Mouse (Mus musculus): ENCODE measurements at regions not wholly inside any gene's neighbourhood (a gene's known extent, or its start where the extent isn't known, plus 50 kb on each side); places are given as distances from the start of the nearest gene placed in this dataset.

DNA sequence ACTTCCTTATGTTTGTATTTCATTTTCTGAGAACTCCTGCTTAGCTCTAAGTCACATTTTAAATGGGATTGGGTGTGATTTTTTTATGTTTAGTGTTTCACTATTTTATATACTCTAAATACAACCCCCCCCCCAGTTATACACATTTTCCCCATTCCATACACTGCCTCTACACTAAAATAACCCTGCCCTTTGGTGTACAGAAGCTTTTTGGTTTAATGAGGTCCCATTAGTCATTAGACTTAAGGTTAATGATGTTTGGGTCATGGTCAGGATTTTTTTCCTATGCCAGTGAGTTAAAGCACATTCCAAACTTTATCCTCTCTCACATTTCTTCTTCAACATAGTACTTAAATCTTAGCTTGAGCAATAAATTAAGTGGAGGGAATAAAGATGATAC lies 149.2 kb downstream of the Tinag start:
- no peaks in the 10 kb centered on the region for H3K4me1 ChIP-seq (ENCODE audit: control insufficient read depth in 2 of 2, insufficient read depth in 2 of 2, low read length in 2 of 2)
- ATAC-seq (ENCODE audit: insufficient number of reproducible peaks, insufficient read depth, low FRiP score, low read depth): no peak
- H3K36me3 ChIP-seq (ENCODE audit: control insufficient read depth, insufficient read depth, low read length): no peaks in the 10 kb centered on the region
- no peak overlapping the region for H3K4me2 ChIP-seq (ENCODE audit: low read length)
- H3K9me3 ChIP-seq (ENCODE audit: control insufficient read depth, low read length): 0 out of 2 replicates have a peak, but pooled peaks cover 2% of the 10 kb centered on the region
- no peak overlapping the region for H3K9ac ChIP-seq (ENCODE audit: low read length)
- H3K27ac ChIP-seq (replicated peaks in 1 of 2; ENCODE audit: control insufficient read depth in 1 of 2, insufficient read depth in 1 of 2, low read depth in 2 of 2, low read length in 2 of 2): no peak overlapping the region
- no peak overlapping the region for H3K4me3 ChIP-seq (ENCODE audit: control insufficient read depth in 1 of 2, insufficient read depth in 1 of 2, low read depth in 1 of 2, low read length in 2 of 2)
- no peaks in the 10 kb centered on the region for H3K27me3 ChIP-seq (ENCODE audit: control insufficient read depth, insufficient read depth, low read length)

DNA sequence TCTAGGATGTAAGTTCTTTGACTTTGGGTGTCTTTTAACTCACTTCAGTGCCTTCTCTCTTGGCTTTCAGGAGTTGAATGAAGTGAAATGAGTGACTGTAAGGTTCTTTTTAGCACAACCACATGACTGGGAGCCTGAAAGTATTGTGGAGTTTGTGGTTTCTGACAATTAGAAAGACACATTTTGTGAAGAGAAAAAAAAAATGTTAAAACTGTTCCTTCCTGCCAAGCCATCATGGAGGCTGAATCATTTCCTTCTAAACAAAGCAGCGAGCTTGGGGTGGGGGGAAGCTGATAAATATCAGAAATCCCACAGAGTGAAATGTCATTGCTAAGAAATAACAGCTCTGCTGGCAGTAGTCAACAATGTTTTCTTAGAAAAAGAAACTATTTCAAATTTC lies 163.8 kb downstream of the Tinag start:
- 35% methylated on average over 1 of the region's 1 CpGs for WGBS
- Histone ChIP-seq H3K4me3 (ENCODE audit: control insufficient read depth in 1 of 2, insufficient read depth in 1 of 2, low read depth in 1 of 2, low read length in 2 of 2) (no peak overlapping the region), H3K4me2 (ENCODE audit: low read length) (no peak overlapping the region), H3K9ac (ENCODE audit: low read length) (no peak overlapping the region), H3K9me3 (ENCODE audit: control insufficient read depth, low read length) (no peaks in the 10 kb centered on the region), H3K27me3 (ENCODE audit: control insufficient read depth, insufficient read depth, low read length) (no peaks in the 10 kb centered on the region), H3K27ac (replicated peaks in 1 of 2; ENCODE audit: control insufficient read depth in 1 of 2, insufficient read depth in 1 of 2, low read depth in 2 of 2, low read length in 2 of 2) (no peak overlapping the region), H3K36me3 (ENCODE audit: control insufficient read depth, insufficient read depth, low read length) (no peaks in the 10 kb centered on the region), H3K4me1 (ENCODE audit: control insufficient read depth in 2 of 2, insufficient read depth in 2 of 2, low read length in 2 of 2) (no peaks in the 10 kb centered on the region)
- no peak for ATAC-seq (ENCODE audit: insufficient number of reproducible peaks, insufficient read depth, low FRiP score, low read depth)

DNA sequence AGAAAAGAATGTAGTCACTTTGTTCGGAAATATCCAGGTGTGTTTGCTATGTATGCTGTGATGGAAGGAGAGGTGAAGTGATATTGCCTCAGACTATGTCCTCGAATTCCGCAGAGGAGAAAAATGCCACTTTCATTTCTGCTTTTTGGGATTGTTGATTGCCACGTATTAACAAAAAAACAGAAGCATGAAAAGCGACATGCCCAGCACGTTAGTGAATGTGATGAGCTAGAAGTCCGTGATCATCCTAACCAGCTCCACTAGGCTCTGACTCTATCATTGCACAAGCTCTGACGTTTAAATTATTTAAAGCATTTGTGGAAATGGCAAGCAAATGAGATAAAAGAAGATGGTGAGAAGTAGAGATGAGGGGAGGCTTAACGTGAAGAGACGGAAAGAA lies 169.6 kb downstream of the Tinag start:
- no peak overlapping the region for H3K4me3 ChIP-seq (ENCODE audit: control insufficient read depth in 1 of 2, insufficient read depth in 1 of 2, low read depth in 1 of 2, low read length in 2 of 2)
- no peak overlapping the region for H3K9ac ChIP-seq (ENCODE audit: low read length)
- H3K4me1 ChIP-seq (ENCODE audit: control insufficient read depth in 2 of 2, insufficient read depth in 2 of 2, low read length in 2 of 2): no peaks in the 10 kb centered on the region
- no peak overlapping the region for H3K4me2 ChIP-seq (ENCODE audit: low read length)
- no peaks in the 10 kb centered on the region for H3K27me3 ChIP-seq (ENCODE audit: control insufficient read depth, insufficient read depth, low read length)
- no peak overlapping the region for H3K27ac ChIP-seq (replicated peaks in 1 of 2; ENCODE audit: control insufficient read depth in 1 of 2, insufficient read depth in 1 of 2, low read depth in 2 of 2, low read length in 2 of 2)
- no peaks in the 10 kb centered on the region for H3K9me3 ChIP-seq (ENCODE audit: control insufficient read depth, low read length)
- 66% methylated on average over 10 of the region's 10 CpGs for WGBS
- H3K36me3 ChIP-seq (ENCODE audit: control insufficient read depth, insufficient read depth, low read length): no peaks in the 10 kb centered on the region
- ATAC-seq (ENCODE audit: insufficient number of reproducible peaks, insufficient read depth, low FRiP score, low read depth): no peak

DNA sequence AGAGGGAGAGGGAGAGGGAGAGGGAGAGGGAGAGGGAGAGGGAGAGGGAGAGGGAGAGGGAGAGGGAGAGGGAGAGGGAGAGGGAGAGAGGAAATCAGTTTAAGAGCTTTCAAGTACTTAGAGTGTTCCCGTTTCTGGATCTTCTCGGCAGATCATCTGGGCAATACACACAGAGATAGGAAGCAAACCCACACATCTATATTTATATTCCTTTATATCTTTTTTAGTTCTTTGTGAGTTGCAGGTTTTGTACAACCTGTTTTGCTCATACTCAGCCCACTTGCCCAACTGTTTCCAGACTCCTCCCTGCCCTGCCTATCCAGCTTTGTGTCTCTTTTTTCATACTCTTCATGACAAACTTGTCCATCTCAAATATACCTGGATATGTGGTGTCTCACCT lies 173.2 kb downstream of the Tinag start:
- H3K27ac ChIP-seq (replicated peaks in 1 of 2; ENCODE audit: control insufficient read depth in 1 of 2, insufficient read depth in 1 of 2, low read depth in 2 of 2, low read length in 2 of 2): no peak overlapping the region
- no peak overlapping the region for H3K4me3 ChIP-seq (ENCODE audit: control insufficient read depth in 1 of 2, insufficient read depth in 1 of 2, low read depth in 1 of 2, low read length in 2 of 2)
- 57% methylated on average over 2 of the region's 2 CpGs for WGBS

DNA sequence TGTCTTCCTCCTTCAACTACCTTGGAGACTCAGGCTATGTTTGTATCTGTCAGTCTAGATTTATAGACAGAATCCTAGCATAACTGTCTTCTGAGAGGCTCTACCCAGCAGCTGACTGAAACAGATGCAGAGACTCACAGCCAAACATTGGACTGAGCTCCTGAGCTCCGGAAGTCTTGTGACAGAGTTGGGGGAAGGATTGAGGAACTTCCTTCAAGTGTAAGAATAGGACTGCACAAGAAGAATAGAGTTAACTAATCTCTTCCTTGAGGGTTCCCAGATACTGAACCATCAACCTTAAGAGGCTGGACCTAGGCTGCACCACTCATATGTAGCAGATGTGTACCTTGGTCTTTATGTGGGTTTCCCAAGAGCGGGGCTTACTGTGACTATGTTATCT lies 176.0 kb downstream of the Tinag start:
- no peak overlapping the region for H3K9ac ChIP-seq (ENCODE audit: low read length)
- H3K27me3 ChIP-seq (ENCODE audit: control insufficient read depth, insufficient read depth, low read length): no peaks in the 10 kb centered on the region
- no peaks in the 10 kb centered on the region for H3K36me3 ChIP-seq (ENCODE audit: control insufficient read depth, insufficient read depth, low read length)
- no peak overlapping the region for H3K4me2 ChIP-seq (ENCODE audit: low read length)
- no peak overlapping the region for H3K4me3 ChIP-seq (ENCODE audit: control insufficient read depth in 1 of 2, insufficient read depth in 1 of 2, low read depth in 1 of 2, low read length in 2 of 2)
- WGBS: 88% methylated on average over 2 of the region's 2 CpGs
- H3K9me3 ChIP-seq (ENCODE audit: control insufficient read depth, low read length): no peaks in the 10 kb centered on the region
- no peak overlapping the region for H3K27ac ChIP-seq (replicated peaks in 1 of 2; ENCODE audit: control insufficient read depth in 1 of 2, insufficient read depth in 1 of 2, low read depth in 2 of 2, low read length in 2 of 2)
- no peak for ATAC-seq (ENCODE audit: insufficient number of reproducible peaks, insufficient read depth, low FRiP score, low read depth)
- H3K4me1 ChIP-seq (ENCODE audit: control insufficient read depth in 2 of 2, insufficient read depth in 2 of 2, low read length in 2 of 2): no peaks in the 10 kb centered on the region

More for the DNA sequence above, 173.2 kb downstream of the Tinag start:
- no peaks in the 10 kb centered on the region for H3K9me3 ChIP-seq (ENCODE audit: control insufficient read depth, low read length)
- no peaks in the 10 kb centered on the region for H3K27me3 ChIP-seq (ENCODE audit: control insufficient read depth, insufficient read depth, low read length)
- H3K4me1 ChIP-seq (ENCODE audit: control insufficient read depth in 2 of 2, insufficient read depth in 2 of 2, low read length in 2 of 2): no peaks in the 10 kb centered on the region
- no peak for ATAC-seq (ENCODE audit: insufficient number of reproducible peaks, insufficient read depth, low FRiP score, low read depth)
- H3K4me2 ChIP-seq (ENCODE audit: low read length): no peak overlapping the region
- H3K9ac ChIP-seq (ENCODE audit: low read length): no peak overlapping the region
- no peaks in the 10 kb centered on the region for H3K36me3 ChIP-seq (ENCODE audit: control insufficient read depth, insufficient read depth, low read length)

DNA sequence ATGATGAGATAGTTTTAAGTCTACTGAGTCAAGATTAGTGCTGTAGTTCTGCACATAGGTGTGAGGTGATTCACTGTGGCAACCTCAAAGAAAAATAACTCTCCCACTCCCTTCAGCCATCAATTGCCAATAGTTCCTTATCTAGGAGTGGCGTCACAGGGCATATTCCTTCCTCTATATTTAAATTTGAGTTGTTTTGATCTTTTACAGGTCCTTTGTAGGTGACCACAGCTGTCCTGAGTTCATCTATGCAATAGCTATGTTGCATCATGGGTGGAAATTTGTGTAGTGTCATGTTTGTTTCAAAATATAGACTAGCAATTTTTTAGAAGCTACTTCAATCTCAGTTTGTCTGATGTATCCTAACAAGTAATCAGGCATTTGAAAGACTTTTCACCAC lies 177.0 kb downstream of the Tinag start:
- no peak overlapping the region for H3K9ac ChIP-seq (ENCODE audit: low read length)
- H3K4me1 ChIP-seq (ENCODE audit: control insufficient read depth in 2 of 2, insufficient read depth in 2 of 2, low read length in 2 of 2): no peaks in the 10 kb centered on the region
- WGBS: 73% methylated on average over 1 of the region's 1 CpGs
- no peaks in the 10 kb centered on the region for H3K9me3 ChIP-seq (ENCODE audit: control insufficient read depth, low read length)
- no peak for ATAC-seq (ENCODE audit: insufficient number of reproducible peaks, insufficient read depth, low FRiP score, low read depth)
- H3K4me3 ChIP-seq (ENCODE audit: control insufficient read depth in 1 of 2, insufficient read depth in 1 of 2, low read depth in 1 of 2, low read length in 2 of 2): no peak overlapping the region
- no peaks in the 10 kb centered on the region for H3K27me3 ChIP-seq (ENCODE audit: control insufficient read depth, insufficient read depth, low read length)
- no peak overlapping the region for H3K27ac ChIP-seq (replicated peaks in 1 of 2; ENCODE audit: control insufficient read depth in 1 of 2, insufficient read depth in 1 of 2, low read depth in 2 of 2, low read length in 2 of 2)
- no peak overlapping the region for H3K4me2 ChIP-seq (ENCODE audit: low read length)
- H3K36me3 ChIP-seq (ENCODE audit: control insufficient read depth, insufficient read depth, low read length): no peaks in the 10 kb centered on the region

DNA sequence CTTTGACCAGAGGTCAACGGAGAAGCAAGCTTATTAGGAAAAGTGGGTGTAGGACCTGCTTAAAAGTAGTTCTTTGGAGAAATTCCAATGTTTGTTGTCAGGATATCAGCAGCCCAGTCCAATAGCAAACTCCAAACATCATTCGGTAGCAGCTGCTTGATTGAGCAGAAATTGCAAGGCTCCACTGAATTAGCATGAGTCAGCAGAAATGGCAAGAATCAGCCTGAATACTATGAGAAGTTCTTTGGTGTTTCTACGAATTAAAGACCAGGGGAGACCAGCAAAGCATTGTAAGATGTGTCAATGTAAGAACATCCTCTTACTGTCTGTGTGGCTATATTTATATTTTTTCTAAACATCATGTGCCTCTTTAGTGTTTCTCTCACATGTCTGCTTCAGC lies 223.4 kb downstream of the Tinag start:
- H3K9me3 ChIP-seq (ENCODE audit: control insufficient read depth, low read length): no peaks in the 10 kb centered on the region
- H3K4me1 ChIP-seq (ENCODE audit: control insufficient read depth in 2 of 2, insufficient read depth in 2 of 2, low read length in 2 of 2): no peaks in the 10 kb centered on the region
- H3K36me3 ChIP-seq (ENCODE audit: control insufficient read depth, insufficient read depth, low read length): no peaks in the 10 kb centered on the region
- no peak overlapping the region for H3K27ac ChIP-seq (replicated peaks in 1 of 2; ENCODE audit: control insufficient read depth in 1 of 2, insufficient read depth in 1 of 2, low read depth in 2 of 2, low read length in 2 of 2)
- WGBS: 82% methylated on average over 3 of the region's 3 CpGs
- H3K27me3 ChIP-seq (ENCODE audit: control insufficient read depth, insufficient read depth, low read length): no peaks in the 10 kb centered on the region
- no peak overlapping the region for H3K4me2 ChIP-seq (ENCODE audit: low read length)
- ATAC-seq (ENCODE audit: insufficient number of reproducible peaks, insufficient read depth, low FRiP score, low read depth): no peak
- H3K4me3 ChIP-seq (ENCODE audit: control insufficient read depth in 1 of 2, insufficient read depth in 1 of 2, low read depth in 1 of 2, low read length in 2 of 2): no peak overlapping the region
- H3K9ac ChIP-seq (ENCODE audit: low read length): no peak overlapping the region

DNA sequence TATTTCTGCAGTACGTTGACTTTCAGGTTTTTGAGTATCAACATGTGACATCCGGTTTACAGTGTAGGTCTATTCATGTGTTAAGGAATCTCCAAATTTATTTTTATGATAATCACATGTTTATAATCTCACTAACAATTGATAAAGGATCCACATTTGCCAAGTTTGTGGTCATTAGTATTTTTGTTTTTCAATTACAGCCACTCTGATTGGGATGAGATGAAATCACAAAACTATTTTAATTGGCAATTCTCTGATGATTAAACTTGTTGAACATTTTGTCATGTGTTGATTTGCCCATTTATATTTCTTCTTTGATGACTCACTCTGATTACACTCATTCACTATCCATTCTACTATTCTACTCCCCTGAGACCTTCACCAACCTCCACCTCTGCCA lies 228.0 kb upstream of the Fam83b start:
- no peaks in the 10 kb centered on the region for H3K27me3 ChIP-seq (ENCODE audit: control insufficient read depth, insufficient read depth, low read length)
- H3K27ac ChIP-seq (replicated peaks in 1 of 2; ENCODE audit: control insufficient read depth in 1 of 2, insufficient read depth in 1 of 2, low read depth in 2 of 2, low read length in 2 of 2): no peak overlapping the region
- no peak overlapping the region for H3K9ac ChIP-seq (ENCODE audit: low read length)
- H3K9me3 ChIP-seq (ENCODE audit: control insufficient read depth, low read length): no peaks in the 10 kb centered on the region
- no peaks in the 10 kb centered on the region for H3K36me3 ChIP-seq (ENCODE audit: control insufficient read depth, insufficient read depth, low read length)
- H3K4me2 ChIP-seq (ENCODE audit: low read length): no peak overlapping the region
- WGBS: 80% methylated on average over 2 of the region's 2 CpGs
- H3K4me1 ChIP-seq (ENCODE audit: control insufficient read depth in 2 of 2, insufficient read depth in 2 of 2, low read length in 2 of 2): no peaks in the 10 kb centered on the region
- no peak overlapping the region for H3K4me3 ChIP-seq (ENCODE audit: control insufficient read depth in 1 of 2, insufficient read depth in 1 of 2, low read depth in 1 of 2, low read length in 2 of 2)
- no peak for ATAC-seq (ENCODE audit: insufficient number of reproducible peaks, insufficient read depth, low FRiP score, low read depth)
